Mouse (Mus musculus) urinary bladder, adult 18-20 months (tissue): ENCODE measurements around the gene Garnl3.
"Not testable (repeated sequence)": the region's sequence is repeated elsewhere in the genome, so short reads cannot be mapped to it uniquely, and the experiment has no call there.

Experiments
- DNase-seq, 2 experiments: peaks; one replicate each; pipeline ENCODE4 v3.0.0; 2022; ENCODE audit warnings: low spot score in 2 of 2, mixed read lengths in 2 of 2

Gene Garnl3

DNA sequence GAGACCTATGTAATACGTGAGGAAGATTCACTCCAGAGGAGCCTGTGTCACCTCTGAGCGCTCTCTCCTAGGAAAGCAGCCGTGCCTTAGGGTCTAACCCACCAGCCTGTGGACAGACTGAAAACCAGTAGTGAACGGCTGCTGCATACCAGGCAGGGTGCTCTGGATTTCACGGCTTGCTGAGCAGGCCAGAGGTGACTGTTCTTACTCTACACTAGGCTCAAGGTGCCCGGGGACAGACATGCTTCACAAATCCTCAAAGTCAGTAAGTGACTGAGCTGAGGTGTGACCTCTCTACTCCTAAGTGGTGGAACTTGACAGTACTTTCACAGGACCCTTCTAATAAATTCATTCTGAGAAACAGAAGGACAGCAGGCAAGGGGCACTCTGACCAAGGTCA, 108.6 kb downstream of the Garnl3 start:
- DNase-seq, result no peak

DNA sequence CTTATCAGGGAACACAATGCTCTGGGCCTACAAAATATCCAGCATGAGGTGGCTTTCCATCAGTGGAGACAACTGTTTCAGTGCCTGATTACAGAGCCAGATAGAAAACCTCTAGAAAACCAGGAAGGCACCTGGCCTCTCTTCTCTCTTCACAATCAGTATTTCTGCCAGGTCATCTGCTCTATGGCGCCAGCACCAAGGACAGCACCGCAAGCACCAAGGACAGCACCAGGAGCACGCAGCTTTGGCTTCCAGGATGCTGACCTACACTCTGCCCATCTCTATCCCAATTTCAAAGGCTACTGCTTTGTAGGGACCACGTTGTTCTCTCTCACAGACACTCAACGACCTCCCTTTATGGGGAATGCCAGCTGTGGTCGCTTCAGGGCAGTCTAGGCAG, 113.4 kb downstream of the Garnl3 start:
- peak; percentile 8 to 54 for DNase-seq

DNA sequence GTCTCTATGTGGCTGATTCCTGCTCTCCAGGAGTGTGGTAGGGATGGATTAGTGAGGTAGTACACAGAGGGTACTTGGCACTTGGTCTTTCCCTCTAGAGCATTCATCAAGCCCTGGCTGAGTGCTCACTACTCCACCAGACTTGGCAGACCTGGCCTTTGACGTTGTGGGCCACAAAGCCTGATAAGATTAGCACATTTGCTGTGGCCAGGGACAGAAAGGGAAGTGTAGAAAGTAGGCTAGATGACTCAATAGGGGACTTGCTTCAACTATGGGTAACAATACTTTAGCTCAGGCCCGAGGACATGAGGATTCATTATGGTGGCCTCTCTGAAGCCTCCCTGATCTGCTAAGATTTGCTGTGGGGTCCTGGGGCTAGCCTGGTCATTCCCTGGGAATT, 114.3 kb downstream of the Garnl3 start:
- DNase-seq, result no peak

GRCm38 (mm10) chr2:33014877-33015276, 116.6 kb downstream of the Garnl3 start:
- DNase-seq, result no peak

- DNase-seq, result not testable (repeated sequence)
These were observed 122.4 kb downstream of the Garnl3 start for GRCm38 (mm10) chr2:33009055-33009454.

DNA sequence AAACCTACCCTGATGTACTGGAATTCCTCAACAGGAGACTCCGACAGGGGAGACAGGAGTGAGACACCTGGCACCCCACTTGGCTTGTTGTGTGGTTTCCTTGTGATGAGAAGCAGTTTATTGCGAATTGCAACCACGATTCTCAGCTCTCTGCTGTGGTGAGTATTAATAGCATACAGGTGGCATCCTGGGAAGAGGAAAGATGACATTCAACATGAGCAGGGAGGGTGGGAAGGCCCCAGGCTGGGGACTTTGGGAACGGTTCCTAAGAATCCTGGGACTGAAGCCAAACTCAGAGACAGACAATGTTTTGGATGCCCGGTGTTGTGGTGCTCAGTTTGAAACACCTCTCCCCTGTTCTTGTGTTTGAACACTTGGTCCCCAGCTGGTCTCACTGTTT, 126.4 kb downstream of the Garnl3 start:
- no peak for DNase-seq

DNA sequence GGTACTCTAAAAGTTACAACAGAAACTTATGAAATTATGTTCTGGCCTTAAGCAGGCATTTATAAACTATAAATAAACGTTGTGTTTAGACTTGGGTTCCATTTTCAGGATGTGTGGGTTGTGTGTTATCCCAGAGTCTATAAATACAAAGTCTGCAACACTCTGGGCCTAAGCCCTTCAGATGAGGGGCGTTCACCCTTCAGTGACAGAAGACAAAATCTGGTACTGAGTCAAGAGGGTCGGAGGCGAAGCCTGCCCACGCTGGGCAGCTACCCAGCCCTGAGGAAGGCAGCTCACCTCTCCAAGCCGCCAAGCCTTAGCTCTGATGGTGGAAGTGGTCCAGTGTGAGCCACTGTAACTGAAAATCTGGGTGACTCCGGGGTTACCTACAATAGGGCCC, 129.3 kb downstream of the Garnl3 start:
- DNase-seq, result no peak

GRCm38 (mm10) chr2:32999752-33000151, 131.7 kb downstream of the Garnl3 start:
- no peak for DNase-seq

DNA sequence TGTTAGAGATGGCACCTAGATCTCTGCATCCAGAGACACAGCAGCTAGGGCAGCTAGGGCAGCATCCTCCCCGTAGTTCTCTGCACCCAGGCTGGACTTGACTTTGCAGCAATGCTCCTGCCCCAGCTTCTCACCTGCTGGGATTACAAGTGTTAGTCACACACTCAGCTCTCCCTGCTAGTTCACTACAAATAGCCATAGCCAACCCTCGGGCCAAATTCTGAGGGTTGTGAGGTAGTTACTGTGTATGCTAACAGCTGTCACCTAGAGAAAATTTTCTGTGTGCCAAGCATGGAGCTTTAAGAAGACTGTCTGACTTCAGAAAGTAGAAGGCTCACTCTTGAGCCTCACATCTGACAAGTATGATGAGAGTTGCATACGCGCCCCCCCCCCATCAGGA, 133.7 kb downstream of the Garnl3 start:
- no peak for DNase-seq

DNA sequence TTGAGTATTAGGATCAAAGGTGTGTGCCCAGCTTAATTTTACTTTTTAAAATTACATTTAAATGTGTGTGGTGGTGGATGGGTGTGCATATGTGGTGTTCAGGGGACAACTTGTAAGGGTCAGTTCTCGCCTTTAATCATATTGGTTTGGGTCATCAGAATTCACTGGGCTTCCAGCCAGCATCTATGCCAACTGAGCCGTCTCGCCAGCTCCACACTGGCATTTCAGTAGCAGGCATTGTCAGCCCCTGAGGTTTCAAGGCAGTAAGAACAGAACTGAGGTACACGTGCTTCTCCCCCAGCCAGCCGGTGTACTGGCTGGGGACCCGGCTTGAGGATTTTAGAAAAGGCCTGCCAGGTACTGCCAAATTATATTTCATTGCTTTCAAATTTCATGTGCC, 134.4 kb downstream of the Garnl3 start:
- no peak for DNase-seq

DNA sequence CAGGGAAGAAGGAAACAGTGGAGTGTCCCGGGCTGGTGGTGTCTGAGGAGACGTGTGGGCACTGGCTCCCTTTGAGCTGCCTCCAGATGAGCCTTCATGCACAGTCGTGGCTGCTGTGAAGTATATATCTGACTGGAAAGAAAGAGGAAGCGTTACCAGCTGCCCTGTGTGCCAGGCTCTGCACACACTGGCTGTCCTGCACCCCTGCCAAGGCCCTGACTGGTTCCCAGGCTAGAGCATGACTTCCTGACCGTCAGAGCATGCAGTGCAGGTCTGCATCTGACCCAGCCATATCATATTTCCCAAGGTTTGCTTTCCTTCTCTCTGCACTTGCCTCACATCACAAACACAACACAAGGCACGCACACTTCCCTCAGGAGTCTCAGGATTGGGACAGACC, 139.3 kb downstream of the Garnl3 start:
- no peak for DNase-seq

GRCm38 (mm10) chr2:32990167-32990832, 141.2 kb downstream of the Garnl3 start:
- DNase-seq, result no peak

DNA sequence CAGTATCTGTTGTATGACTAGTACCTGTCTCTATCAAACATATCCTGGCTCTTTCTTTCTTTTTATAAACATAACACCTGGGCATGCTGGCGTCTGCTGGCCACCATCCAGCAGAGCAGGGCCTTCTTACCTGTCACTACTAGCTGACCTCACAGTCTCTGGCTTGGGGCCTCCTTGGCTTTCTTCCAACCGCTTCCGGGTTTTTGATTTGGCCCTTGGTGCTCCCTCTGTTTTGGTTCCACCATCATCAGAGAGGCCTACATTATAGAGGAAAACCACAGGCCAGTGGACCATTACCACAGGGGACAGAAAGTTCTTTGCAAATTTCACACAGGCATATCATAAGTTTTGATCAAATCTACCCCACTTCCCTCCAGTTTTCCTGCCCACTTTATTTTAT, 142.1 kb downstream of the Garnl3 start:
- no peak for DNase-seq

DNA sequence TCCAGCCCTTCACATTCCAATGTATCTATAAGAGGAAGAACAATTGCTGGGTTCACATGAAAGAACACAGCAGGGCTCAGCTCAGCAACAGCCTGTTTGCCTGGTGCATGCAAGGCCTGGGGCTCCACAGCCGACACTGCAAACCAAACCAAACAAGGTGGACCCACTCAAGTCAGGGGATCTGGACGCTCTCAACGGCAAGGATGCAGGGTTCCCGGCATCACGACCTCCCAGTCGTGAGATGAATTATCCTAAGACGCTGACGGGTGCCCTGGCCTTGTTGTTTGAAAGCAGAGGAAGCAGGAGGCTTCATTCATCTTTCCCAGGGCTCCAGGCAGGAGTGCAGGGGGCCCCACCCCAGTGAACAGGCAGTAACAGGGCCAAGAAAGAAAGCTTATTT, 145.6 kb downstream of the Garnl3 start:
- DNase-seq, result no peak

DNA sequence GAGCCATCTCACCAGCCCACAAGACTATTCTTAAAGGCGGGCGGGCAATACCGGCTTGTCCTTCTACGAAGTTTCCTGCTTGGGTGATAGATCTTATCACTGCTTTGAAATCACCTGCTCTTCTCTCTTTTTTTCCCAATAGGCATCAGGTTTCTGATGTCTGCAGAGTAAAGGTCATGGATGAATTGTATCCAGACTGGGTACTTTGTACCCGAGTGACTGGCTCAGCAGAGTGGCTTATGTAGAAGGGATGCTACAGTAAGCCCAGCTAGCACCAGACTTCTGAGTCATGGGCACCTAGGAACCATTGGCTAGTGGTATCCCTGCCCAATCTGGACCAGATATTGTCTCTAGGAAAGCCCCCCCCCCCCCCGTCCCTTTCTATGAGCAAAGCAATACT, 147.8 kb downstream of the Garnl3 start:
- DNase-seq, result no peak

GRCm38 (mm10) chr2:32982700-32983099, 148.8 kb downstream of the Garnl3 start:
- DNase-seq, result no peak

DNA sequence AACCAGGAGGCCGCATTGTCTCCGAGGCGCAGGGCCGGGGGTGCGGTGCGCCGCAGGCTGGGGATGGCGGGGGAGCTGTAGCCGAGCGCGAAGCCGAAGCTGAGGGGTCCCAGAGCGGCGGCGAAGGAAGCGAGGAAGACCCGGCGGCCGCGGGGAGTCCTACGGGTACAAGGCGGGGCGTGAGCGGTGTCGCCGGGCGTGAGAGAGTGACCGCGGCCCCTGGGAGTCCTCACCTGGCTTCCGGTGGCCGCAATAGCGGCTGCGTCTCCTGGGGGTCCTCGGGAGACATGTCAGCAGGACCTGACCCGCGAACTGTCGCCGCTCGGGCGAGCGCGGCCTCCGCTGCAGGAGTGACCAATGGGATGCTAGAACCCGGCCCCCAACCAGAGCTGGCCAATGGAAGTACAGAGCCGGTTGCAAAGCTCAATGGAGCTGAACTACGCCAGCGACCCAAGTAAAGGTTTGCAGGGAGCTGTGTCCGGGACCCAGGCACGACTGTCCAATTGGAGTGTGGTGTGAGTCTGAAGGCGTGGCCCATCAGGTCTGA, 149.7 kb downstream of the Garnl3 start, which contains the start of gene Slc2a8:
Slc2a8 (minus strand) TSS at position 359 of the 547 bp plus-strand sequence.
- DNase-seq, result peak; percentile 70 to 87

DNA sequence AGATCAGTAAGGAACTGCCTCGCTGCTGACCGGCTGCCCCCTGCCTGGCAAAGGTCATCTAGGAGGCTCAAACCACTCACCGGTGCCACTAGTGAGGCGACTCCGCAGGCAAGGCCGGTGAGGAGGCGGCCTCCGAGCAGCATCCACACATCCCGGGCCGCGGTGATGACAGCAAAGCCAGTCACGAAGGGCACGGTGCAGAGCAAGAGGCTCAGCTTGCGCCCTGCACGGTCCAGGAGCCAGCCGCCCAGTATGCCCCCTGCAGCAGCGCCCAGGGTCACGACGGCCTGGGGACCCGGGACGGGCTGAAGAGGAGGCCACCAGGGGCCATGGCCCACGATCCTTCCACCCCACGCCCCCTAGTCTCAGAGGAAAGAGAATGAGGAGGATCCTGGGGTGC, 150.2 kb downstream of the Garnl3 start:
- DNase-seq, result no peak

DNA sequence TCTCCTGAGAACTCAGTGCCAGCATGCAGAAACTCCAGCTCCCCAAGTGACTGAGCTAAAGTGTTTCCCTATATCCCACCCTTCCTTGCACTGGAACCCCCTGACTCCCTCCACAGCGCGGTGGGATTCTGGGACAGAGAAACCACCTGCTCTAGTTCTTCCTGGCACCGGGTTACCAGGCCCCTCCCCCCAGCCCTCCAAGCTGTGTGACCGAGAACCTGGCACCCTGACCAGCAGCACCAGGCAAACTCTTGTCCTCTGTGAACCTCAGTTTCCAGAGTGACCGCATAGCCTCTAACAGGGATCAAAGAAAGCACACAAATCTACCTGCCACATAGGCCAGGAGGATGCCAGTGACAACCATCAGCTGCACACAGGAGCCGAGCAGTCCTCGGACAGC, 151.8 kb downstream of the Garnl3 start:
- no peak for DNase-seq

- no peak for DNase-seq
These were observed 152.8 kb downstream of the Garnl3 start for GRCm38 (mm10) chr2:32978675-32979074.

DNA sequence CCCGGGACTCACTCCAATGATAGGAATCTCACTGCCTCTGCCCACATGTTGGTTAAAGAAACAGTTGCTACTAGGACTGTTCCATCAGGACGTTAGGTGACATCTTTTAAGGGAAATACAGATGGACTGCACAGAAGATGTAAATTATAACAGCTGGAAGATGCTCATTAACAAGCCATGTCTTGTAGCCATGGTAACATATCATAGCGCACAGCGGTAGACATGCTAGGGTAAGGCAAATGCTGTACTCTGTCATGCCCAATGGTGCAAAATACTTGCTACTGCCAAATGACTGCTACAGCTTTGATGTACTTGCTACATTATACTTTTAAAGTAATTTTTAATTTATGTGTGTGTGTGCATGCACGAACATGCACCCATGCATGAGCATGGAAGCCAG, 154.3 kb downstream of the Garnl3 start:
- DNase-seq, result no peak

- DNase-seq, result no peak
These were observed 157.2 kb downstream of the Garnl3 start for GRCm38 (mm10) chr2:32974216-32974615.

DNA sequence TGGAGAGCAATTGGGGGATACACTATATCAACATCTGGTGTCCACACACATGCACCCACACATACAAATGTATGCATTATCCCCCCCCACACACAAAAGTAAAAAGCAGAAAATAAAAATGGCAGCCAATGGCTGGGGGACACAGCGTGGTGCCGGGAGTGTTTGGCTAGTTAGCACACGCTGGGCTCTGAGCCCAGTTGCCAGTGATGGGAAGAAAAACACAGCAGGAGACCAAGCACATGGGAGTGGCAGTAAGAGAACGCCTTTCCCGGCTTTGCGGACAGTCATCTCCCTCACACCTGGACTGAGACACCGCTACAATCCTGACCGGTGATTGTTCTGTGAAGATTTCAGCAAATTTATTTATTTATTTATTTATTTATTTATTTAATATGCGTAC, 160.2 kb downstream of the Garnl3 start:
- no peak for DNase-seq

DNA sequence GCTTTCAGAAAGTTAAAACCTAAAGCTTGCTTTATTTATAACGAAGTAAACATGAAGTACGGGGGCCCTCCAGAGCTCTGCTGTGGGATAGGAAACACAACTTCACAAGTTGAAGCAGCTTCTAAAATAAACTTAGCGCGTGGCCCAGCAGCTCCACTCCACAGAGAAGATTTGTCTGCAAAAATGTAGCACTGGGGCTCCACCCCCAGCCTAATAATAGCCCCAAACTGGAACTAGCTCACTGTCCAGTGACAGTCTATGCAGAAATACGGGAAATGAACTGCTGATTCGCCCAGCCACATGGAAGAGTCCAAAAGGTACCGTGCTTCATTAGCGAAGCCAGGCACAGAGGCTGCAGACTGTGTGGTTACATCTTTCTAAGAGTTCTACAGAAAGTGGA, 162.1 kb downstream of the Garnl3 start:
- DNase-seq, result no peak
